Mouse (Mus musculus): ENCODE measurements around the gene Prdm13. TPM values are rescaled to one million over a fixed set of nuclear protein-coding genes. Genes with fewer than 3 reads are reported as not detected.
A peak's percentile ranks its signal among the peaks of the same experiment; 100 is the strongest.

Prdm13 gene
- polyA plus RNA-seq (2014; fragmentation: Nextera tagmentation; extraction: Ambion mirVana): 0.22 and 0.44 TPM in 2 replicates

GRCm38 (mm10) chr4:21685595-21686091, at the start of gene Prdm13:
Gene Prdm13, minus strand, starts transcription at chr4:21685963.
- Histone ChIP-seq H3K27me3 (replicated peaks; ENCODE audit: control insufficient read depth, insufficient read depth, low read length) (peaks cover 79% of the 10 kb centered on the region), H3K9ac (ENCODE audit: low read length) (no peak within 1 kb of the TSS), H3K36me3 (ENCODE audit: control insufficient read depth, insufficient read depth, low read length) (no peaks in the 10 kb centered on the region), H3K4me2 (ENCODE audit: low read length) (0 out of 2 replicates have a peak within 1 kb of the TSS, but pooled peaks have one; percentile 23), H3K4me1 (ENCODE audit: control insufficient read depth, insufficient read depth, low read length) (peaks cover 8% of the 10 kb centered on the region; the same call in 1 of the 2 replicates), H3K27ac (ENCODE audit: low read depth, low read length) (no peak within 1 kb of the TSS), H3K4me3 (ENCODE audit: low read depth, low read length) (0 out of 2 replicates have a peak within 1 kb of the TSS, but pooled peaks have one; percentile 8), H3K9me3 (replicated peaks; ENCODE audit: control insufficient read depth, low read length) (no peaks in the 10 kb centered on the region)
- ATAC-seq: no peak
- WGBS: under 1% methylated on average over 38 of the region's 38 CpGs
- no peak for DNase-seq (ENCODE audit: low spot score)

GRCm38 (mm10) chr4:21727615-21728165, 41.9 kb upstream of the Prdm13 start, which contains the start of gene Ccnc:
Gene Ccnc, plus strand, starts transcription at chr4:21727701.
- peak within 1 kb of the TSS; percentile 88 for H3K4me3 ChIP-seq (ENCODE audit: low read depth, low read length)
- DNase-seq (ENCODE audit: low spot score): peak; percentile 97
- H3K27me3 ChIP-seq (replicated peaks; ENCODE audit: control insufficient read depth, insufficient read depth, low read length): no peaks in the 10 kb centered on the region
- WGBS: 1% methylated on average over 37 of the region's 37 CpGs
- H3K27ac ChIP-seq (ENCODE audit: low read depth, low read length): peak within 1 kb of the TSS; percentile 80
- H3K4me1 ChIP-seq (ENCODE audit: control insufficient read depth, insufficient read depth, low read length): peaks cover 12% of the 10 kb centered on the region
- ATAC-seq: peak; percentile 98
- H3K4me2 ChIP-seq (ENCODE audit: low read length): peak within 1 kb of the TSS; percentile 75
- H3K9me3 ChIP-seq (replicated peaks; ENCODE audit: control insufficient read depth, low read length): no peaks in the 10 kb centered on the region
- peak within 1 kb of the TSS; percentile 93 for H3K9ac ChIP-seq (ENCODE audit: low read length)
- peaks cover under 1% of the 10 kb centered on the region for H3K36me3 ChIP-seq (ENCODE audit: control insufficient read depth, insufficient read depth, low read length)

GRCm38 (mm10) chr4:21726912-21727614, 41.3 kb upstream of the Prdm13 start:
- Histone ChIP-seq H3K4me2 (ENCODE audit: low read length) (peak overlapping the region; percentile 75), H3K4me3 (ENCODE audit: low read depth, low read length) (peak overlapping the region; percentile 88), H3K27ac (ENCODE audit: low read depth, low read length) (peak overlapping the region; percentile 80), H3K9ac (ENCODE audit: low read length) (peak overlapping the region; percentile 93), H3K4me1 (ENCODE audit: control insufficient read depth, insufficient read depth, low read length) (peaks cover 12% of the 10 kb centered on the region), H3K9me3 (replicated peaks; ENCODE audit: control insufficient read depth, low read length) (no peaks in the 10 kb centered on the region), H3K36me3 (ENCODE audit: control insufficient read depth, insufficient read depth, low read length) (no peaks in the 10 kb centered on the region), H3K27me3 (replicated peaks; ENCODE audit: control insufficient read depth, insufficient read depth, low read length) (no peaks in the 10 kb centered on the region)
- DNase-seq (ENCODE audit: low spot score) (peak; percentile 81), ATAC-seq (peak; percentile 56)
- WGBS: 2% methylated on average over 22 of the region's 22 CpGs

GRCm38 (mm10) chr4:21722752-21723334, 37.1 kb upstream of the Prdm13 start:
- no peak overlapping the region for H3K4me3 ChIP-seq (ENCODE audit: low read depth, low read length)
- 35% methylated on average over 7 of the region's 7 CpGs for WGBS
- no peak overlapping the region for H3K27ac ChIP-seq (ENCODE audit: low read depth, low read length)
- ATAC-seq: no peak
- H3K27me3 ChIP-seq (replicated peaks; ENCODE audit: control insufficient read depth, insufficient read depth, low read length): no peaks in the 10 kb centered on the region
- H3K4me1 ChIP-seq (ENCODE audit: control insufficient read depth, insufficient read depth, low read length): no peaks in the 10 kb centered on the region
- H3K9ac ChIP-seq (ENCODE audit: low read length): no peak overlapping the region
- no peaks in the 10 kb centered on the region for H3K9me3 ChIP-seq (replicated peaks; ENCODE audit: control insufficient read depth, low read length)
- no peaks in the 10 kb centered on the region for H3K36me3 ChIP-seq (ENCODE audit: control insufficient read depth, insufficient read depth, low read length)
- no peak overlapping the region for H3K4me2 ChIP-seq (ENCODE audit: low read length)
- peak; percentile 21 for DNase-seq (ENCODE audit: low spot score)

- Histone ChIP-seq H3K4me2 (ENCODE audit: low read length) (peak overlapping the region; percentile 45), H3K27ac (ENCODE audit: low read depth, low read length) (no peak overlapping the region), H3K9ac (ENCODE audit: low read length) (peak overlapping the region; percentile 17; the same call in 1 of the 2 replicates), H3K27me3 (replicated peaks; ENCODE audit: control insufficient read depth, insufficient read depth, low read length) (peaks cover 5% of the 10 kb centered on the region), H3K9me3 (replicated peaks; ENCODE audit: control insufficient read depth, low read length) (no peaks in the 10 kb centered on the region), H3K4me1 (ENCODE audit: control insufficient read depth, insufficient read depth, low read length) (peaks cover 4% of the 10 kb centered on the region; the same call in 1 of the 2 replicates), H3K36me3 (ENCODE audit: control insufficient read depth, insufficient read depth, low read length) (no peaks in the 10 kb centered on the region), H3K4me3 (ENCODE audit: low read depth, low read length) (peak overlapping the region; percentile 5; the same call in 1 of the 2 replicates)
- ATAC-seq (peak; percentile 54; the same call in 1 of the 2 replicates), DNase-seq (ENCODE audit: low spot score) (peak; percentile 61)
- WGBS: 4% methylated on average over 13 of the region's 13 CpGs
Observed at GRCm38 (mm10) chr4:21712147-21712546, 26.4 kb upstream of the Prdm13 start.

GRCm38 (mm10) chr4:21705046-21705445, 19.3 kb upstream of the Prdm13 start:
- ATAC-seq (no peak), DNase-seq (ENCODE audit: low spot score) (no peak)
- Histone ChIP-seq H3K36me3 (ENCODE audit: control insufficient read depth, insufficient read depth, low read length) (no peaks in the 10 kb centered on the region), H3K4me1 (ENCODE audit: control insufficient read depth, insufficient read depth, low read length) (no peaks in the 10 kb centered on the region), H3K9me3 (replicated peaks; ENCODE audit: control insufficient read depth, low read length) (no peaks in the 10 kb centered on the region), H3K27me3 (replicated peaks; ENCODE audit: control insufficient read depth, insufficient read depth, low read length) (no peaks in the 10 kb centered on the region), H3K9ac (ENCODE audit: low read length) (no peak overlapping the region), H3K4me2 (ENCODE audit: low read length) (no peak overlapping the region), H3K27ac (ENCODE audit: low read depth, low read length) (no peak overlapping the region), H3K4me3 (ENCODE audit: low read depth, low read length) (no peak overlapping the region)
- WGBS: 51% methylated on average over 1 of the region's 1 CpGs

GRCm38 (mm10) chr4:21695638-21696254, 10.0 kb upstream of the Prdm13 start:
- H3K27ac ChIP-seq (ENCODE audit: low read depth, low read length): no peak overlapping the region
- WGBS: 33% methylated on average over 7 of the region's 7 CpGs
- H3K9me3 ChIP-seq (replicated peaks; ENCODE audit: control insufficient read depth, low read length): no peaks in the 10 kb centered on the region
- peak; percentile 80 for ATAC-seq
- peaks cover 35% of the 10 kb centered on the region for H3K27me3 ChIP-seq (replicated peaks; ENCODE audit: control insufficient read depth, insufficient read depth, low read length)
- no peak overlapping the region for H3K4me2 ChIP-seq (ENCODE audit: low read length)
- H3K4me1 ChIP-seq (ENCODE audit: control insufficient read depth, insufficient read depth, low read length): no peaks in the 10 kb centered on the region
- no peak overlapping the region for H3K4me3 ChIP-seq (ENCODE audit: low read depth, low read length)
- no peaks in the 10 kb centered on the region for H3K36me3 ChIP-seq (ENCODE audit: control insufficient read depth, insufficient read depth, low read length)
- peak; percentile 61 for DNase-seq (ENCODE audit: low spot score)
- H3K9ac ChIP-seq (ENCODE audit: low read length): no peak overlapping the region

GRCm38 (mm10) chr4:21690221-21690620, 4.5 kb upstream of the Prdm13 start:
- peaks cover 8% of the 10 kb centered on the region; the same call in 1 of the 2 replicates for H3K4me1 ChIP-seq (ENCODE audit: control insufficient read depth, insufficient read depth, low read length)
- H3K4me2 ChIP-seq (ENCODE audit: low read length): peak overlapping the region; percentile 93; the same call in 1 of the 2 replicates
- peaks cover 60% of the 10 kb centered on the region for H3K27me3 ChIP-seq (replicated peaks; ENCODE audit: control insufficient read depth, insufficient read depth, low read length)
- H3K36me3 ChIP-seq (ENCODE audit: control insufficient read depth, insufficient read depth, low read length): no peaks in the 10 kb centered on the region
- DNase-seq (ENCODE audit: low spot score) (no peak), ATAC-seq (no peak)
- H3K9ac ChIP-seq (ENCODE audit: low read length): no peak overlapping the region
- no peaks in the 10 kb centered on the region for H3K9me3 ChIP-seq (replicated peaks; ENCODE audit: control insufficient read depth, low read length)
- WGBS: 2% methylated on average over 7 of the region's 7 CpGs
- H3K4me3 ChIP-seq (ENCODE audit: low read depth, low read length): no peak overlapping the region
- no peak overlapping the region for H3K27ac ChIP-seq (ENCODE audit: low read depth, low read length)

Measured in forebrain, embryonic 14.5 days (tissue).